Mouse (Mus musculus): ENCODE data around the gene Olfr74. TPM values are rescaled to one million over a fixed set of nuclear protein-coding genes. Genes with fewer than 3 reads are reported as not detected.

The Olfr74 gene
- polyA plus RNA-seq, 1 experiment from 2014 or later, result not detected

Other genes starting within 250 kb of the Olfr74 start
- gene Olfr1138, start 234.7 kb downstream of the Olfr74 start, polyA plus RNA-seq (2014; fragmentation: Nextera tagmentation; extraction: Ambion mirVana), result not detected in 2 replicates
- not detected in 2 replicates for gene Olfr1140, start 230.9 kb downstream of the Olfr74 start, polyA plus RNA-seq (2014; fragmentation: Nextera tagmentation; extraction: Ambion mirVana)
- gene Olfr1141, start 220.7 kb downstream of the Olfr74 start, polyA plus RNA-seq (2014; fragmentation: Nextera tagmentation; extraction: Ambion mirVana), result not detected in 2 replicates
- not detected in 2 replicates for gene Olfr152, start 195.2 kb downstream of the Olfr74 start, polyA plus RNA-seq (2014; fragmentation: Nextera tagmentation; extraction: Ambion mirVana)
- 0.17 TPM in 1 of 2 replicates, not detected in the other for gene Olfr1143, start 174.1 kb downstream of the Olfr74 start, polyA plus RNA-seq (2014; fragmentation: Nextera tagmentation; extraction: Ambion mirVana)
- gene Olfr1145, start 164.8 kb downstream of the Olfr74 start, polyA plus RNA-seq (2014; fragmentation: Nextera tagmentation; extraction: Ambion mirVana), result not detected in 2 replicates
- gene Olfr1148, start 144.1 kb downstream of the Olfr74 start, polyA plus RNA-seq (2014; fragmentation: Nextera tagmentation; extraction: Ambion mirVana), result not detected in 2 replicates
- gene Olfr1150-ps1, start 130.7 kb downstream of the Olfr74 start, polyA plus RNA-seq (2014; fragmentation: Nextera tagmentation; extraction: Ambion mirVana), result not detected in 2 replicates
- not detected in 2 replicates for gene Olfr1151, start 118.8 kb downstream of the Olfr74 start, polyA plus RNA-seq (2014; fragmentation: Nextera tagmentation; extraction: Ambion mirVana)
- gene Olfr1152, start 108.2 kb downstream of the Olfr74 start, polyA plus RNA-seq (2014; fragmentation: Nextera tagmentation; extraction: Ambion mirVana), result not detected in 2 replicates
- gene Olfr1153, start 79.7 kb downstream of the Olfr74 start, polyA plus RNA-seq (2014; fragmentation: Nextera tagmentation; extraction: Ambion mirVana), result not detected in 2 replicates
- not detected in 2 replicates for gene Olfr1154, start 69.5 kb downstream of the Olfr74 start, polyA plus RNA-seq (2014; fragmentation: Nextera tagmentation; extraction: Ambion mirVana)
- gene Olfr1155, start 29.5 kb downstream of the Olfr74 start, polyA plus RNA-seq (2014; fragmentation: Nextera tagmentation; extraction: Ambion mirVana), result not detected in 2 replicates
- not detected in 2 replicates for gene Olfr1156, start 21.6 kb downstream of the Olfr74 start, polyA plus RNA-seq (2014; fragmentation: Nextera tagmentation; extraction: Ambion mirVana)
- not detected in 2 replicates for gene Olfr1157, start 6.4 kb downstream of the Olfr74 start, polyA plus RNA-seq (2014; fragmentation: Nextera tagmentation; extraction: Ambion mirVana)
- not detected in 2 replicates for gene Olfr1158, start 15.4 kb upstream of the Olfr74 start, polyA plus RNA-seq (2014; fragmentation: Nextera tagmentation; extraction: Ambion mirVana)
- gene Olfr1160, start 33.6 kb upstream of the Olfr74 start, polyA plus RNA-seq (2014; fragmentation: Nextera tagmentation; extraction: Ambion mirVana), result not detected in 2 replicates
- gene Olfr1161, start 48.1 kb upstream of the Olfr74 start, polyA plus RNA-seq (2014; fragmentation: Nextera tagmentation; extraction: Ambion mirVana), result not detected in 2 replicates
- gene Olfr73, start 63.0 kb upstream of the Olfr74 start, polyA plus RNA-seq (2014; fragmentation: Nextera tagmentation; extraction: Ambion mirVana), result not detected in 2 replicates
- not detected in 2 replicates for gene Olfr1162, start 76.5 kb upstream of the Olfr74 start, polyA plus RNA-seq (2014; fragmentation: Nextera tagmentation; extraction: Ambion mirVana)
- gene Olfr1163, start 97.2 kb upstream of the Olfr74 start, polyA plus RNA-seq (2014; fragmentation: Nextera tagmentation; extraction: Ambion mirVana), result not detected in 2 replicates
- gene Olfr1164, start 119.3 kb upstream of the Olfr74 start, polyA plus RNA-seq (2014; fragmentation: Nextera tagmentation; extraction: Ambion mirVana), result not detected in 2 replicates
- not detected in 2 replicates for gene Olfr1166, start 153.6 kb upstream of the Olfr74 start, polyA plus RNA-seq (2014; fragmentation: Nextera tagmentation; extraction: Ambion mirVana)
- gene Olfr1167, start 180.5 kb upstream of the Olfr74 start, polyA plus RNA-seq (2014; fragmentation: Nextera tagmentation; extraction: Ambion mirVana), result not detected in 2 replicates
- not detected in 2 replicates for gene Olfr1168, start 207.2 kb upstream of the Olfr74 start, polyA plus RNA-seq (2014; fragmentation: Nextera tagmentation; extraction: Ambion mirVana)